16 mouse cellular contexts compared by ENCODE assay signal in genomic region chr15:96270272-96270880, GRCm38 (mm10). TPM values are rescaled to one million over a fixed set of nuclear protein-coding genes. Genes with fewer than 3 reads are reported as not detected.
A peak's percentile ranks its signal among the peaks of the same experiment; 100 is the strongest.
DNase-seq lines count a peak whose midpoint lies in the region; ATAC-seq and TF ChIP-seq lines count a peak whose summit lies in the region.
"Had no signal": no experiment of that assay in that cellular context is flagged by ENCODE, and none has a peak within 500 bp of the region (broad histone marks: within the 10 kb centered on the region; RNA-seq: fewer than 3 reads in every experiment).

No protein-coding gene starts in this region.

- 78% methylated on average over 10 of the region's 10 CpGs for WGBS in lung, embryonic 14.5 days
- 77% methylated on average over 10 of the region's 10 CpGs for WGBS in intestine, embryonic 14.5 days
- 71% methylated on average over 10 of the region's 10 CpGs for WGBS in lung, embryonic 16.5 days
- 65% methylated on average over 10 of the region's 10 CpGs for WGBS in stomach, embryonic 16.5 days

- peaks cover 24% of the 10 kb centered on the region for H3K36me3 ChIP-seq in lung, embryonic 14.5 days (ENCODE audit: insufficient read depth)
- H3K36me3 ChIP-seq in intestine, embryonic 14.5 days (ENCODE audit: control insufficient read depth, insufficient read depth, low read length) = peaks cover 17% of the 10 kb centered on the region
- H3K36me3 ChIP-seq in lung, embryonic 16.5 days (ENCODE audit: control insufficient read depth, insufficient read depth, low read length) = peaks cover 19% of the 10 kb centered on the region
- peaks cover 21% of the 10 kb centered on the region for H3K36me3 ChIP-seq in stomach, embryonic 16.5 days (ENCODE audit: control insufficient read depth, insufficient read depth, low read length)

- H3K9ac ChIP-seq in lung, embryonic 14.5 days = no peak overlapping the region
- no peak overlapping the region for H3K9ac ChIP-seq in intestine, embryonic 14.5 days (ENCODE audit: low read length)
- H3K9ac ChIP-seq in lung, embryonic 16.5 days (ENCODE audit: low read length) = no peak overlapping the region
- H3K9ac ChIP-seq in stomach, embryonic 16.5 days (ENCODE audit: low read length) = no peak overlapping the region
- H3K9ac ChIP-seq: embryonic facial prominence, embryonic 12.5 days; forebrain, embryonic 15.5 days; midbrain, embryonic 12.5 days; neural tube, embryonic 13.5 days had no signal

- H3K4me3 ChIP-seq in lung, embryonic 14.5 days (ENCODE audit: low read depth, low read length) = no peak overlapping the region
- H3K4me3 ChIP-seq in intestine, embryonic 14.5 days (ENCODE audit: low read depth, low read length) = no peak overlapping the region
- no peak overlapping the region for H3K4me3 ChIP-seq in lung, embryonic 16.5 days (ENCODE audit: low read length)
- no peak overlapping the region for H3K4me3 ChIP-seq in stomach, embryonic 16.5 days (replicated peaks; ENCODE audit: low read length)
- H3K4me3 ChIP-seq: embryonic facial prominence, embryonic 12.5 days; forebrain, embryonic 15.5 days; limb, embryonic 10.5 days; midbrain, embryonic 12.5 days; neural tube, embryonic 13.5 days had no signal

- H3K4me1 ChIP-seq in lung, embryonic 14.5 days (ENCODE audit: insufficient read depth) = no peaks in the 10 kb centered on the region
- H3K4me1 ChIP-seq in intestine, embryonic 14.5 days (replicated peaks; ENCODE audit: control insufficient read depth, insufficient read depth, low read length) = peaks cover 3% of the 10 kb centered on the region; the same call in 1 of the 2 replicates
- peaks cover 7% of the 10 kb centered on the region for H3K4me1 ChIP-seq in lung, embryonic 16.5 days (replicated peaks; ENCODE audit: control insufficient read depth, insufficient read depth, low read length)
- H3K4me1 ChIP-seq in stomach, embryonic 16.5 days (ENCODE audit: control insufficient read depth, insufficient read depth, low read length) = peaks cover 4% of the 10 kb centered on the region; the same call in 1 of the 2 replicates

- TF ChIP-seq CTCF in lung, embryonic 14.5 days (IDR thresholded peaks at IDR 0.05; ENCODE audit: low read depth) = no peak

- no peak overlapping the region for H3K4me2 ChIP-seq in lung, embryonic 14.5 days
- H3K4me2 ChIP-seq in intestine, embryonic 14.5 days (ENCODE audit: low read length) = no peak overlapping the region
- H3K4me2 ChIP-seq in lung, embryonic 16.5 days (ENCODE audit: low read depth, low read length) = no peak overlapping the region
- no peak overlapping the region for H3K4me2 ChIP-seq in stomach, embryonic 16.5 days (ENCODE audit: low read depth, low read length)
- H3K4me2 ChIP-seq: embryonic facial prominence, embryonic 12.5 days; forebrain, embryonic 15.5 days; midbrain, embryonic 12.5 days; neural tube, embryonic 13.5 days had no signal

- H3K27ac ChIP-seq in lung, embryonic 14.5 days (ENCODE audit: low read depth) = no peak overlapping the region
- no peak overlapping the region for H3K27ac ChIP-seq in intestine, embryonic 14.5 days (ENCODE audit: low read depth)
- H3K27ac ChIP-seq in lung, embryonic 16.5 days (ENCODE audit: low read length) = no peak overlapping the region
- no peak overlapping the region for H3K27ac ChIP-seq in stomach, embryonic 16.5 days (ENCODE audit: low read length)
- H3K27ac ChIP-seq: embryonic facial prominence, embryonic 12.5 days; forebrain, embryonic 15.5 days; limb, embryonic 10.5 days; midbrain, embryonic 12.5 days; neural tube, embryonic 13.5 days had no signal

- H3K9me3 ChIP-seq in lung, embryonic 14.5 days (ENCODE audit: low read depth, low read length) = peaks cover 15% of the 10 kb centered on the region; the same call in 1 of the 2 replicates
- peaks cover 8% of the 10 kb centered on the region for H3K9me3 ChIP-seq in intestine, embryonic 14.5 days (ENCODE audit: control insufficient read depth, low read length)
- H3K9me3 ChIP-seq in lung, embryonic 16.5 days (ENCODE audit: control insufficient read depth, low read length) = peaks cover 6% of the 10 kb centered on the region; the same call in 1 of the 2 replicates
- H3K9me3 ChIP-seq in stomach, embryonic 16.5 days (replicated peaks; ENCODE audit: control insufficient read depth, low read length) = peaks cover 15% of the 10 kb centered on the region
- H3K9me3 ChIP-seq: forebrain, embryonic 15.5 days had no signal

- no peaks in the 10 kb centered on the region for H3K27me3 ChIP-seq in lung, embryonic 14.5 days (ENCODE audit: insufficient read depth, low read length)
- H3K27me3 ChIP-seq in intestine, embryonic 14.5 days (replicated peaks; ENCODE audit: control insufficient read depth, insufficient read depth, low read length) = no peaks in the 10 kb centered on the region
- H3K27me3 ChIP-seq in lung, embryonic 16.5 days (ENCODE audit: control insufficient read depth, insufficient read depth, low read depth, low read length) = no peaks in the 10 kb centered on the region
- H3K27me3 ChIP-seq in stomach, embryonic 16.5 days (ENCODE audit: control insufficient read depth, insufficient read depth, low read length) = no peaks in the 10 kb centered on the region
- H3K27me3 ChIP-seq: embryonic facial prominence, embryonic 12.5 days; forebrain, embryonic 15.5 days; midbrain, embryonic 12.5 days; neural tube, embryonic 13.5 days had no signal

- ATAC-seq in lung, embryonic 14.5 days (ENCODE audit: insufficient read depth) = peak; percentile 56; the same call in 1 of the 2 replicates
- ATAC-seq in intestine, embryonic 14.5 days (replicated peaks; ENCODE audit: low FRiP score, low TSS enrichment, low read depth) = peak; percentile 83
- peak; percentile 81 for ATAC-seq in lung, embryonic 16.5 days (ENCODE audit: low read depth)
- ATAC-seq in stomach, embryonic 16.5 days (ENCODE audit: insufficient read depth, low FRiP score) = peak; percentile 92
- ATAC-seq: activated CD4-positive, CD25-positive, alpha-beta regulatory T cell, adult 4 months; forebrain, embryonic 15.5 days had no signal

- peak; percentile 62 for DNase-seq in lung, embryonic 14.5 days
- DNase-seq in lung, postnatal 14 days = no peak
- no peak for DNase-seq in intestine, embryonic 14.5 days (ENCODE audit: low spot score)
- DNase-seq in kidney, postnatal 10 days = no peak
- DNase-seq in thymus, adult 18-20 months = no peak
- DNase-seq: cerebellum, postnatal 10 days; gastrocnemius, postnatal 25 days; heart, postnatal 14 days had no signal

RNA-seq across cellular contexts. Expression of gene Arid2, which starts 16.9 kb away (rescaled TPM):
- polyA plus RNA-seq in lung, embryonic 14.5 days (2014; fragmentation: Nextera tagmentation; extraction: Ambion mirVana) = 30.3 and 31.6 TPM in 2 replicates
- 28.1 and 31.1 TPM in 2 replicates for polyA plus RNA-seq in intestine, embryonic 14.5 days (2014; fragmentation: Nextera tagmentation; extraction: Ambion mirVana)
- 20.8 and 21.5 TPM in 2 replicates for polyA plus RNA-seq in lung, embryonic 16.5 days (2015; fragmentation: Nextera tagmentation; extraction: Ambion mirVana)
- 17.1 and 19.7 TPM in 2 replicates for polyA plus RNA-seq in stomach, embryonic 16.5 days (2015; fragmentation: Nextera tagmentation; extraction: Ambion mirVana)
